Mouse (Mus musculus) kidney, postnatal 10 days (tissue): ENCODE data around the gene Gm12258.
"Not testable (repeated sequence)": the region's sequence is repeated elsewhere in the genome, so short reads cannot be mapped to it uniquely, and the experiment has no call there.

Experiments used
- DNase-seq: peaks from one replicate; pipeline ENCODE4 v3.0.0; 2021; ENCODE audit warnings: mixed read lengths

The Gm12258 gene

DNA sequence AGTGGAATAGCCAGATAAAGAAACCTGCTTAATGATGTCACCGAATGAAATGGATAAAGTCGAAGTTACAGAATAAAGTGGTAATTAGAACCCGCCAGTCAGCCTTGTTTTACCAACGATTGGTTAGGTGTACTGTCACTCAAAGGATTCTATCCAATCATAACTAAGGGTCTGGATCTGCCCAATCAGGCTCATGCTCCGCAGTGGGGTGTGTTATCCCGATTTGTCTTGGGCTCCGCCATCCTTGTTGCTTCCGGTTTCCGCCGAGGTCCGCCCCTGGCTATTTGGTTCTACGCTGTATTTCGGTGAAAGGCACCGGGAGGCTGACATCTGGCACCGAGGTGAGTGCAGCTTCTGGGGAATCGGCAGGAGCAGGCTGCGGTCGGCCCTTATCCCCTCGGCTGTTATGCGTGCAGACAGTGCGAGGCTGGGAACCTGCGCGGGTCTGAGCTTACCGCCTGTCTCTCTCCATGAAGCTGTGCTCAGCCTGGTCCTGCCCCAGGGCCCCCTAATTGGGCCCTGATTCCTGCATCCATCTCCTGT, at the start of gene Gm12258:
Gm12258 (plus strand) TSS at position 240 of the 543 bp plus-strand sequence.
- peak; percentile 87 for DNase-seq

DNA sequence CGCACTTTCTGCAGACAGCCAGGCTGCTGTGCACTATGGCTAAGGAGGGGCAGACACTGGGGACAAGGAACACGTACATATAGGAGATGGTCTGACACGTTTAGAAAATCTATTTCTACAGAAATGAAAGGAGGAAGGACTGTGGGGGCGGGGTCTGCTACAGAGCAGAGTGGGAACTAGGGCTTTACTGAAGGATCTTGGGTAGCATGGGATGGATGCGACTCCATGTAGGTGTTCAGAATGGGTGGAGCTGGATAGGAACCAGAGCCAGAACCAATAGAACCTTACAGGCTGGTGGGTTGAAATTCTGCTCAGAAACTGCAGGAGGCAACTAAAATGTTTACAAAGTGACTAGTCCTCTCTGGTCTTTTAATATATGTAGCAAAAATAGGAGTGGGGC, 47.2 kb upstream of the Gm12258 start:
- DNase-seq: no peak

DNA sequence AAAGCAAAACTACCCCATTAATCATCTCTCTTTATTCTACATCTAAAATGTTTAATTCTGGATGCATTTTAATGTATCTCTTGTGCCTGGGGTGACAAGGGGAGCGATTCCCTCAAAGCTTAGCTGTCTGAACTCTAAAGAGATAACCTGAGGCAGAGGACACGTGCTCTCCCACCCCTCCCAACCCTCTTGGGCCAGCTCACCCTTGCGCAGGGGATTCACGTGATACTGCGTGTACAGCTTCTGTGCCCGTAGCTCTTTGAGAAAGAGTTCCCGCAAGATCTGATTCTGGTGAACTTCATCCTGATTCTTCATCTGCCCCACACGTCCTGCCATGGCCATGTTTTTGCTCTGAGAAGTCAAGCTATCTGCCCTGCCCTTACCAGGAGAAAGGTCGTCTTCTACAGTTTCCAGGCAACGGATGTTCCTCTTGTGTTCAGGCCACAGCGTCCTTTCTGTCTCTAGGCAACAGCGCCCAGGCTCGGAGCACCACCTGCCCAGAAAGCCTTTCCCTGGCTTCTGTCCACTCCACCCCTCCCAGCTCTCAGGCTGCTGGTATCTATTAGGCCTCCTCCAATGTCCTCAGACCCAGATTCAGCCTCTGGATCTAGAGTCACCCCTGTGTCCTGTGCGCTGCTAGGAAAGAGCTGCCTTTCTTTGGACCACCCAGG, 45.3 kb upstream of the Gm12258 start, which contains the start of gene Fam183b:
Fam183b (minus strand) TSS at position 403 of the 671 bp plus-strand sequence.
- no peak for DNase-seq

DNA sequence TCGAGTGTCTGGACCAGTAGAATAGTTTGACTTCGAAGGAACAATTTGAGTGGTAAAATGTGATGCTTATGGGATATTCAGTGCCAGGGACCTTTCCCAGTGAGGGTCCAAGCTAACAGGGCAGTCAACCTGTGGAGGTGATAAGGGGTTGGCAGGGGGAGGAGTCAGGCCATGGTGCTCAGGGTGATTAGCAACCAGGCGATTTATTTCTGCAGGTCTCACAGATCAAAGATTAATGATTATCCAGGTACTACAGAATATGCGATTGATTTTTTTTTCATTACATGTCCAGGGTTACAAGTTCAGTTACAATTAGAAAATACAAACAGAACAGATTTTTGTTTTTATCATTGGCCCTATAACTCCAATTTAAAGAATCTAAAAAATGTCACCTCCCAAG, 43.1 kb upstream of the Gm12258 start:
- DNase-seq: no peak

DNA sequence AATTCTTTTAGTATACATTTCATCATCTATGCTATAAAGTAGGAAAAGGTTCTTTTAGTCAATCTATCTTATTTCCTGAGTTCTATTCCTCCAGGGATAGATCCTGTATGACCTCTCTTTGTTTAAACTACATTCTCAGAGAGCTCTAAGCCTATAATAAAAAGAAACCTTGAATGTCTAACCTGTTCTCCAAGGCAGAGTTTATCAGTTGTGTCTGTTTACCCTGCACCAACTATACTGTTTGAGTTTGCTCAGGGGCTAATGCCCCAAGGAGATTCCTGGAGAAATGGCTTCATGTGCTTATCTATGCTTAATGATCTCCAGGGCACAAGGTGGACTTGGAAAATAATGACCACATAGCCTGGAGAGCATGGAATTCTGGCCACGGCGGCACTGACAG, 42.6 kb upstream of the Gm12258 start:
- DNase-seq: no peak

DNA sequence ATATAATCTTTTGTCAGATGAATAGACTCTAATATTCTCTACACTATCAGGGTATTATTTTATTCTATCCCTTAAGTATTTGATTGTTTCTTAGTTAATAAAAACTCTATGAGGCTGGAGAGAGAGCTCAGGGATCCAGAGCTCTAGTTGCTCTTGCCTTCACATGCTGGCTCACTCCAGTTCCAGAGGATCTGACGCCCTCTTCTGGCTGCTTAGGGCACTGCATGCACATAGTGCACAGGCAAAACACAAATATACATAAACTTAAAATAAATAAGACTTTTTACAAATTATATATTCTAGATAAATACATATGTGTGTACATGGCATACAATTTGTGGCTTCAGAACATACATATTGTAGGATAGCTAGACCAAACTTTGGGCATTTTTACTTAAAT, 35.0 kb upstream of the Gm12258 start:
- no peak for DNase-seq

DNA sequence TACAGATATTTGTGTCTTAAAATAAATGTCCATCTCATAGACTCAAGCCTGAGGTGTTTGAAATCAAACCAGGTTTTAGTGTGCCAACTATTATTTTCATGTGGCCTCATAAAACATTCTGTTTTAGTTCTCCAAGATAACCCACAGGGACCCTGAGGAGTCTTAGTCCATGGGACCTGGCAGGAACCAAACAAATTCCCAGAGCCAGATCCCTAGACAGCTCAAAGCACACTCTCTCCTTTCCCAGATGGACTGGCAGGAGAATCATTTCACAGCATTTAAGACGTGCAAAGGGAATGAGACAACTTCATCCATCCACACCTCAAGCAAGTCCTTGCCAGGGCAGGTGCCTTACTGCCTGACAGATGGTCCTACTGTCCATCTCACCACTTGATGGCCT, 32.3 kb upstream of the Gm12258 start, which contains the start of gene Olfr313:
Olfr313 (plus strand) TSS at position 301 of the 400 bp plus-strand sequence.
- not testable (repeated sequence) for DNase-seq

DNA sequence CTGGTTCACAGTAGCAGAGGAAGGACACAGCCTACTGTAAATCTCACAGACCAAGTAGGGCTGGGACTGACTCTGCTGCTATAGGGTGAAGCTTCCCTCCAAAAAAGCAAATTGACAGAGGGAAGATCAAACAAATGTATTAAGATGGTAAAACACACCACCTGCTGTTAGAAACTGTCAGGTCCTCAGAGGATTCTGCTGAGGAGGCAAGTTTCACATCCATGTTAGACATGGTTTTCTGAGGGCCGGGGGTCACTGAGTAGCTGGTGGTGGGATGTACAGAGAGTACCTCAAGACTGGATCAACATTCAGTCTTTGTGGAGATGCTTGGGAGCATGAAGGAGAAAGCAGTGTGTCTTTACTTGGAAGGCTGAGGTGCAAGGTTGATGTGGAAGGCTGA, 31.3 kb upstream of the Gm12258 start:
- DNase-seq: no peak

DNA sequence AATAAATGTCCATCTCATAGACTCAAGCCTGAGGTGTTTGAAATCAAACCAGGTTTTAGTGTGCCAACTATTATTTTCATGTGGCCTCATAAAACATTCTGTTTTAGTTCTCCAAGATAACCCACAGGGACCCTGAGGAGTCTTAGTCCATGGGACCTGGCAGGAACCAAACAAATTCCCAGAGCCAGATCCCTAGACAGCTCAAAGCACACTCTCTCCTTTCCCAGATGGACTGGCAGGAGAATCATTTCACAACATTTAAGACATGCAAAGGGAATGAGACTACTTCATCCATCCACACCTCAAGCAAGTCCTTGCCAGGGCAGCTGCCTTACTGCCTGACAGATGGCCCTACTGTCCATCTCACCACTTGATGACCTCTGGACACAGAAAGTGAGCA, 18.0 kb upstream of the Gm12258 start, which contains the start of gene Olfr312:
Olfr312 (plus strand) TSS at position 301 of the 400 bp plus-strand sequence.
- not testable (repeated sequence) for DNase-seq

DNA sequence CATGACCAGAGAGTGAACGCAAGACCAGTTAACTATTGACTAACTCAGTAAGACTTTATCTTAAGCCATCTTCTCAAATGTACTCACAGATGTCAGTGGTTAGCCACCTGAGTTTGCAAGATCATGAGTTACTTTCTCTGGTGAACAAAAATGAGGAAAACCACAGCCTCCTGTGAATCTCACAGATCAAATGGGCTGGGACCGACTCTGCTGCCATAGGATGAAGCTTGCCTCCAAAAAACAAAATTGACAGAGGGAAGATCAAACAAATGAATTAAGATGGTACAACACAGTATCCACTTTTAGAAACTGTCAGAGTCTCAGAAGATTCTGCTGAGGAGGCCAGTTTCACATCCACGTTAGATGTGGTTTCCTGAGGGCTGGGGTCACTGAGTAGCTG, 17.2 kb upstream of the Gm12258 start:
- DNase-seq: no peak

DNA sequence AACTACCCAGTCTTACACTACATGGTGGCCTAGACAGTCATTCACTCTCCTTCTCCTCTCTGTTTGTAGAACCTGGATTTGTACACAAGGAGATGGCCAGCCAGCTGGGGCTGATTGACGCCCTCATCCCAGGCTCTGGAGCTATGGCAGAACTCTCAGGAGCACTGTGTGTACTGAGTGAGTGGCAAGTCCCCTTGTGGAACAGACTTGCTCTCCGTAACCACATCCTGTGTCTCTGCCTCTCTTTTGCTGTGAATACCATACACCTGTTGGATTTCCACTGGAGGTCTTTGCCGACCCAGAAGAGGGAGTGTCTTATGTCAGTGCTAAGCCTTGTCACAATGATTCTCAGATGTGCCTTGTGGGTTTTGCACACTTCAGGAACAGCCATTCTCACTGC, 14.4 kb upstream of the Gm12258 start:
- not testable (repeated sequence) for DNase-seq

DNA sequence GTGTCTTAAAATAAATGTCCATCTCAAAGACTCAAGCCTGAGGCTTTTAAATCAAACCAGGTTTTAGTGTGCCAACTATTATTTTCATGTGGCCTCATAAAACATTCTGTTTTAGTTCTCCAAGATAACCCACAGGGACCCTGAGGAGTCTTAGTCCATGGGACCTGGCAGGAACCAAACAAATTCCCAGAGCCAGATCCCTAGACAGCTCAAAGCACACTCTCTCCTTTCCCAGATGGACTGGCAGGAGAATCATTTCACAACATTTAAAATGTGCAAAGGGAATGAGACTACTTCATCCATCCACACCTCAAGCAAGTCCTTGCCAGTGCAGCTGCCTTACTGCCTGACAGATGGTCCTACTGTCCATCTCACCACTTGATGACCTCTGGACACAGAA, 8.0 kb upstream of the Gm12258 start, which contains the start of gene Olfr311:
Olfr311 (plus strand) TSS at position 301 of the 400 bp plus-strand sequence.
- DNase-seq: not testable (repeated sequence)

DNA sequence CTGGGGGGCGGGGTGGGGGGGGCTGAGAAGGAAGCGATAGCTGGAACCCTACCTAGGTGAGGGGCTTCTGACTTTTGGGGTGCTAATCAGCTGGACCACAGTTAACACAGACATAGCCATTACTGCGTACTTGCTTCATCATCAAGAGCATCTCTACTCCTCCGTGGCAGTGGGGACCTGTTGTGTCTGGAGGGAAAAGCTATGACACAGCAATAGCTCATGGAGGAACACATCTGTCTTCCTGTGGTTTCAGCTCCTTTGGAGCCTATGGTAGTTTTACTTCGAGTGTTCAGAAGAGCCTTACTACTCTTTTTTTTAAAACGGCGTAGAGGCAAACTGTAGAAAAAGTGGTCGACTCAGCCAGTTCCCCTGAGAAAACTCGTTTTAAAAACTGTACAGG, 678 bp downstream of the Gm12258 start:
- no peak for DNase-seq

DNA sequence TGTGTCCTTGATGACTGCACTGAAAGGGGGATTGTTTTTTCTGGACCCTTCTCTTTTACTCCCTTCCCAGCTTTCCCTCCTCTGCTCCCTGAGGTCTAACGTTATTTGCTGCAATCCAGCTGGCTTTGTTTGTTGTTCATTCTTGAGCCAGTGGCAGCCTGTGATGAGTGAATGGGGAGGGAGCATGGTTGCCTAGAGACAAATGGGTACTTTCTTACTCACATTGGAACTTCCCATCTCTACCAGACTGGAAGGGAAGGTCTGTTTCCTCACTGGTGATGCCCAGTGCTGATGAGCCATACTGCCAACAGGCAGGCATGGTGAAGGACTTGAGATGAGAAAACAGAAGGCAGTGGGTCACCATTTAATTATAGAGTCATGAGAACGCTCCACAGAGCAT, 2.8 kb downstream of the Gm12258 start:
- no peak for DNase-seq

DNA sequence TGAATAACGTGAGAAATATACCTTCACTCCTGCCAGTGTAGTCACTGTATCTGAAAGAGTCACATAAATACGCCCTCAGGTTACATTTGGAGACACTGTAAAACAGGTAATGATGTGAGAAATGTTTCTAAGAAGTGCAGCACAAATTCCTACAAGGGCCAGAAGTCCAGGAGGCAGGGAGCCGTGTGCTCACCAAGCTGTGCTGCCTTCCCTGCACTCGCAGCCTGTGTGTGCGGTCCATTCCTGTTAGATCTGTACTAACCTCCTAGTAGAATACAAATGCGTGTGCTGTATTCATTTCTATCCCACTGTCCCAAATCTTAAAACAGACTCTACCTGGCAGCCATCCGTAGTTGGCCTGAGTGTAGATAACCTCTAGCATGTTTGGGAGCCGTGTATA, 13.8 kb downstream of the Gm12258 start:
- no peak for DNase-seq

DNA sequence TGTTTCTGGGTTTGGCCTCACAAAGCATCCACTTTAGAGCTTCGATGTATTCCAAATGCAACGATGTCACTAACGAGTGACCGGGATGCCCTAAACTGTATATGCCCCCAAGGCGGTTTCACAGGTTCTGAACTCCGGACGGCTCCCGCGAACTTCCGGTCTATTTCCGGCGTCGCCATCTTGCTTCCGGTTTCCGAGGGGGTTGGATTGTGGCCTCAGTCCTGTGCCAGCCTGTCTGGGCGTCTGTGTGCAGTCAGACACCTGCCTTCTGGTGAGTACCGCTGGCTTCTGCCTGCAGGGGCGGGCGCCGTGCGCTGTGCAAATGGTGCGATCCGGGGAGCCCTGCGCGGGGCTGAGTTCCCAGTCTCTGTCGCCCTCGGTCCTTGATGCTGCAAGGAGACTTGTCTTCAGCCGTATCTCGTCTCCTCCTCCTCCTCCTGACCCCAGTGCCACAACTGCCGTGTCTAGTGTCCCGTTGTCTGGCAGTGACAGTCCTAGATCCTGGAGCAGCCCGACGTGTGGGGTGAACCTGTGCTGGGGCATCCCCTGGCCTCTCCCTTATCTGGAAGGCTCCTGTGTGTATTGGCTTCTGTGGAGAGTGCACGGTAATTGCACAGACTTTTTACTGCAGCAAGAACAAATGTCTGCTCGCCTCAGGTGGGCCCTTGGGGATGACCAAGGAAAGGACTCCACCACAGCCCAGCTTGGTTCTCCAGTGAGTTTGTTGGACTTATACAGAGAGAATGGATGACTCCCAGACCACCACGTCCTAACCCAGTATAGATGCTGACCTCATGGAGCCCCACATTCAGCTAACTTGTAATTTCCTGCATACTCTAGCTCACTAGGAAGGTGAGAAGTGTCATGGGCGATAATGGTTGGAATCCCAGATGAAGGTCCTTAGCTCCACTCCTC, 20.3 kb downstream of the Gm12258 start, which contains the start of gene 2810021J22Rik:
2810021J22Rik (plus strand) TSS at position 178 of the 915 bp plus-strand sequence.
- peak; percentile 83 for DNase-seq

DNA sequence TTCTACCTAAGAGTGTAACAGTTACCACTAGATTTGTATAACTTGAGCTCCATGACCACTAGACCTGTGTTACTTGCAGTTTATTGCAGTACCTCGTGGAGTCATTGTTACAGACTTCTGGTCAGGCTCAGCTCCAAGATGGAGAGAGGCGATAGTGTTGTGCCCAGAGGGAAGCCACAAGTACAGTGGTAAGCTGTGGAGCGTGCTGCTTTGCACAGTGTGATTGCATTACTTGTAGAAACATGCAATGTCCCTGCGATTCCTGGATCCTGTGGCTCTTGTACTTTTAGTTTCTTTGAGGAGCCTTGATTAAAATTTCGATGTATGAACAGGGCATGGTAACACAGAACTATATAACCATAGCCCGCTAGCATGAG, 21.0 kb downstream of the Gm12258 start:
- no peak for DNase-seq

DNA sequence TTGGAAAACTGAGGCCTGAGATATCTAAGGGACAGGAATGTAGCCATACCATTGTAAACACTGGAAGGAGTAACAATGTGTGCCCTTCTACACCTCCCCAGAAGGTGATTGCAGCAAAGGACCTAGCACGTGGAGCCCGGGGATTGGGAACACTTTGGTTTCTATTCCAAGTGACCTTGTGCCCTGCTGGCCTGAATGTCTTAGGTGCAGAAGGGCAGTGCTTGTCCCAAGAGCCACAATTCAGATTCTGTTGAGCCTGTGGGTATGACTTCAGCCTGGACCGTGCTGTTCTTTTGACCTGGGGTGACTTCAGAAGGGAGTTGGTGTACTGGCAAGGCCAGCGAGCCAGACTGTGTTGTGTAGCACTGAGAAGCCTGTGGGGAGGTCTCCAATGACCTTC, 24.0 kb downstream of the Gm12258 start:
- no peak for DNase-seq

DNA sequence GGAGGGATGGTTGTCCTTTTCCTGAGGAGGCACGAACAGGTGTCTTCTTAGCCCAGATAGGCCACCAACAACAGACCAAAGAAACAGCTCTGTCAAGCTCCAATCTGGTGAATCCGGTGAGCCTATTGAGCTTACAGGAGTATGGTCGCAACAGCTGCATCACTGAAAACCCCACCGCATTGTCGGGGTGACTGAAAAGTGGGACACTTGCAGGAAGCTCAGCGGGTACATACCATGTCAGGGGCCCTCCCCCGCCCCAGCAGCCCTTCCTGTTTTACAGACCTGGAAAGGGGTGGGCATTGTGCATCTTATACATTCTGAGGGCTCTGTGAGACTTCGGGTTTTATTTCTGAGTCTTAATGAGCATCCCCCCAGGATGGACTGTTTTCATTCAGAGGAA, 36.8 kb downstream of the Gm12258 start:
- no peak for DNase-seq

DNA sequence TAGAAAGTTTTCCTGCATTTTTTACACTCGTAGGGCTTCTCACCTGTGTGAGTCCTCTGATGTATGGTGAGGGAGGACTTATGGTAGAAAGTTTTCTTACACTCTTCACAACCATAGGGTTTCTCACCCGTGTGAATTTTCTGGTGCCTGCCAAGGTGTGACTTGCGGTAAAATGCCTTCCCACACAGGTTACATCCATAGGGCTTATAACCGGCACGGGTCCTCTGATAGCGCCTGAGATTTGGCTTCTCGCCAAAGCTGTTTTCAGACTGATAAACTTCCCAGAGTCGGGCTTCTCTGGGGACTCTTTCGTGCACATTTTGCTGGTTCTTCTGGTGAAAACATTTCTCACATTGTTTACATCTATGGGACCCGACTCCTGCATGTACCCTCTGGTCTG, 43.6 kb downstream of the Gm12258 start:
- peak; percentile 21 for DNase-seq

DNA sequence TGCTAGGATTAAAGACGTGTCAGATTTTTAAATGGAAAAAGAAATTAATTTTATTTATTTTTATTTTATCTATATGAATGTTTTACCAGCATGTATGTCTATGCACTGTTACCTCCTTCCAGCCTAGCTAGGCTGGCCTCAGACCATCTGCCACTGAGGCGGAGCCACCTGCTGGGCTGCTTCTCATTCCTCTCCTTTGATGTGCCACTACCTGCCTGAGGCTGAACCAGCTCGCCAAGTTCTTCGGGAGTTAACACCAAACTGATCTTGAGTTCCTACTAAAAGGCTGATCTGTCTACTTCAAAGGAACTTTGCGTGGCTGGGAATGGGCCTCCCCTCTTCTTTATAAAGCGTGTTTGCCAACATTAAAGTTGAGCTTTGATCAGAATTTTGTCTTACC, 47.5 kb downstream of the Gm12258 start:
- no peak for DNase-seq

DNA sequence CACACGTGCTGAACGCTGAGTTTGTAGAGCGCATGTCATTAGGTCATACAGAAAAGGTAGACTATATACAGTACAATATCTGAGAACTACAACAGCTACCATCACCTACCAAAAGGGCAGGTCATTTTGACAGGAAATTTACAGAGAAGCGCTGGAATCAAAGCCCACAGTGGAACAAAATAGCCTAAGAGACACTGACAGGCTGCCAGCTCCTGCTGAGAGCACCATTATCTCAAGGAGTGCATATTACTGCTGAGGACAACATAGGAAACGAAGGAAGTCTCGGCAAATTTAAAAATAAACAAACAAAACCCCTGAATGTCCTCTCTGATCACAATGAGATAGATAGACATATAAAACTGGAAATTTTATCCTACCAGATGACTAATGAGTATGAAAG, 50.5 kb downstream of the Gm12258 start:
- DNase-seq: no peak

DNA sequence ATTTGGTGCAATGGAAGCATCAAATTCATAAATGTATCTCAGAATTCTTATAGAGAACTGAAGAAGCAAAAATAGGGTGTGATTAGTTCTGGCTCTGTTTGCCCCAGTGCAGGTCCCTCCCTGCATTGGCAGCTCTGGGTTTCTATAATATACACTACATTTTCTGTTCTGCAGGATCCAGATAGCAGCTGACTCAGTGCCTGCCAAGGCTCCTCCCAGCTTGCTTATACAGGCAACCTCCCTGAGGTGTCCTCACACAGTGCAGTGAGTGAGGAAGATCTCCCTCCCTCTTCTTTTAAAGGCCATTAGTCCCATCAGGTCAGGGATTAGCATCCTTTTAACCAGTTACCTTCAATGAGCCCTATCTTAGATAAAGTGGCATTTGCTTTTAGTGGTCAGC, 54.1 kb downstream of the Gm12258 start:
- no peak for DNase-seq
